Mouse (Mus musculus) MEL (cell line): ENCODE measurements around the gene Mydgf. TPM values are rescaled to one million over a fixed set of nuclear protein-coding genes. Genes with fewer than 3 reads are reported as not detected.

Source experiments
- DNase-seq: peaks from one replicate; pipeline ENCODE4 v3.0.0; 2011; ENCODE audit warnings: low read depth, low spot score
- H3K27ac ChIP-seq: 2 replicates; pipeline ENCODE4 v1.5.1; 2012; ENCODE audit warnings: low read depth, mild to moderate bottlenecking, control low read depth, low read length, moderate library complexity; ENCODE audit not compliant: control insufficient read depth
- H3K27me3 ChIP-seq, 2 experiments: fragments of 150-350 bp in 1 of 2; sonication (generic) in 1 of 2; 2 replicates each; pipeline ENCODE4 v1.6.1; 2012; ENCODE audit warnings: low read length in 2 of 2, mild to moderate bottlenecking in 2 of 2, improper control_type of control experiment in 1 of 2, moderate library complexity in 1 of 2; ENCODE audit not compliant: insufficient read depth in 2 of 2, control insufficient read depth in 1 of 2
- H3K36me3 ChIP-seq, 2 experiments: 2 replicates each; pipeline ENCODE4 v1.6.1; 2012 to 2014; ENCODE audit warnings: low read length in 2 of 2, improper control_type of control experiment in 1 of 2, inconsistent platforms in 1 of 2, mild to moderate bottlenecking in 1 of 2; ENCODE audit not compliant: insufficient read depth in 2 of 2, control insufficient read depth in 1 of 2
- H3K4me1 ChIP-seq, 2 experiments: fragments of 150-350 bp in 1 of 2; sonication (generic) in 1 of 2; 2 replicates each; pipeline ENCODE4 v1.6.1; 2012; ENCODE audit warnings: low read length in 2 of 2, improper control_type of control experiment in 1 of 2, mild to moderate bottlenecking in 1 of 2; ENCODE audit not compliant: insufficient read depth in 2 of 2, control insufficient read depth in 1 of 2
- H3K4me3 ChIP-seq, 2 experiments: fragments of 150-350 bp in 1 of 2; sonication (generic) in 1 of 2; 2 replicates each; pipeline ENCODE4 v1.5.1; 2012; ENCODE audit warnings: low read depth in 2 of 2, low read length in 2 of 2, mild to moderate bottlenecking in 2 of 2, moderate library complexity in 2 of 2, control low read depth in 1 of 2, improper control_type of control experiment in 1 of 2; ENCODE audit not compliant: control insufficient read depth in 1 of 2, insufficient read depth in 1 of 2
- H3K79me2 ChIP-seq: 2 replicates; pipeline ENCODE4 v1.6.1; 2012; ENCODE audit warnings: mild to moderate bottlenecking, low read length, moderate library complexity; ENCODE audit not compliant: control insufficient read depth, poor library complexity, insufficient read depth
- H3K9ac ChIP-seq: 2 replicates; pipeline ENCODE4 v1.6.1; 2012; ENCODE audit warnings: low read depth, mild to moderate bottlenecking, control low read depth, low read length, moderate library complexity; ENCODE audit not compliant: control insufficient read depth, poor library complexity, severe bottlenecking
- H3K9me3 ChIP-seq: fragments of 150-350 bp; sonication (generic); replicated peaks from 2 replicates; pipeline ENCODE4 v1.6.1; 2012; ENCODE audit warnings: mild to moderate bottlenecking, low read length, improper control_type of control experiment, moderate library complexity; ENCODE audit not compliant: insufficient read depth
- BHLHE40 ChIP-seq: IDR thresholded peaks from 2 replicates; pipeline ENCODE4 v1.6.1; 2012; ENCODE audit warnings: low read depth, mild to moderate bottlenecking, inconsistent platforms, low read length, improper control_type of control experiment, borderline replicate concordance
- CTCF ChIP-seq, 3 experiments: IDR thresholded peaks in 2 of 3; conservative IDR thresholded peaks in 1 of 3; 2 replicates each; pipeline ENCODE4 v1.5.1; 2011 to 2012; ENCODE audit warnings: low read length in 3 of 3, low read depth in 2 of 3, mild to moderate bottlenecking in 2 of 3, improper control_type of control experiment in 1 of 3, inconsistent platforms in 1 of 3, mixed read lengths in 1 of 3, moderate library complexity in 1 of 3; ENCODE audit not compliant: control insufficient read depth in 1 of 3, insufficient read depth in 1 of 3, poor library complexity in 1 of 3, severe bottlenecking in 1 of 3
- E2F4 ChIP-seq: IDR thresholded peaks from 2 replicates; pipeline ENCODE4 v1.6.1; 2011; ENCODE audit warnings: low read depth, low read length, improper control_type of control experiment, borderline replicate concordance
- GABPA ChIP-seq: IDR thresholded peaks from 2 replicates; pipeline ENCODE4 v1.6.1; 2012; ENCODE audit warnings: low read depth, mild to moderate bottlenecking, inconsistent platforms, low read length, improper control_type of control experiment, moderate library complexity
- GATA1 ChIP-seq: IDR thresholded peaks from 2 replicates; pipeline ENCODE4 v1.6.1; 2011; ENCODE audit warnings: low read depth, low read length, improper control_type of control experiment
- HCFC1 ChIP-seq: IDR thresholded peaks from 2 replicates; pipeline ENCODE4 v1.6.1; 2012; ENCODE audit warnings: low read depth, mild to moderate bottlenecking, inconsistent platforms, low read length, improper control_type of control experiment, moderate library complexity
- KAT2A ChIP-seq: conservative IDR thresholded peaks from 2 replicates; pipeline ENCODE4 v1.6.1; 2012; ENCODE audit warnings: low read depth, low read length, improper control_type of control experiment, inconsistent platforms
- MAZ ChIP-seq: IDR thresholded peaks from 2 replicates; pipeline ENCODE4 v1.6.1; 2012; ENCODE audit warnings: low read depth, mild to moderate bottlenecking, inconsistent platforms, low read length, improper control_type of control experiment
- MXI1 ChIP-seq: IDR thresholded peaks from 2 replicates; pipeline ENCODE4 v1.6.1; 2011; ENCODE audit warnings: mild to moderate bottlenecking, low read depth, low read length, improper control_type of control experiment
- MYB ChIP-seq: IDR thresholded peaks from 2 replicates; pipeline ENCODE4 v1.6.1; 2011; ENCODE audit warnings: mild to moderate bottlenecking, low read depth, low read length, improper control_type of control experiment
- MYC ChIP-seq: IDR thresholded peaks from 2 replicates; pipeline ENCODE4 v1.6.1; 2011; ENCODE audit warnings: low read depth, mild to moderate bottlenecking, low read length, improper control_type of control experiment, moderate library complexity
- NELFE ChIP-seq: IDR thresholded peaks from 2 replicates; pipeline ENCODE4 v1.6.1; 2011; ENCODE audit warnings: low read depth, low read length, improper control_type of control experiment
- NRF1 ChIP-seq: IDR thresholded peaks from 2 replicates; pipeline ENCODE4 v1.6.1; 2014; ENCODE audit warnings: low read depth, mild to moderate bottlenecking, inconsistent platforms, low read length, improper control_type of control experiment, moderate library complexity; ENCODE audit not compliant: poor library complexity, insufficient read depth, severe bottlenecking
- POLR2A ChIP-seq, 2 experiments: IDR thresholded peaks; 2 replicates each; pipeline ENCODE4 v1.6.1; 2011 to 2012; ENCODE audit warnings: low read length in 2 of 2, mild to moderate bottlenecking in 2 of 2, control low read depth in 1 of 2, improper control_type of control experiment in 1 of 2, low read depth in 1 of 2, moderate library complexity in 1 of 2; ENCODE audit not compliant: control insufficient read depth in 1 of 2, insufficient read depth in 1 of 2, poor library complexity in 1 of 2
- POLR2AphosphoS2 ChIP-seq: IDR thresholded peaks from 2 replicates; pipeline ENCODE4 v1.6.1; 2011; ENCODE audit warnings: low read length, improper control_type of control experiment
- POLR2AphosphoS5 ChIP-seq: IDR thresholded peaks from 2 replicates; pipeline ENCODE4 v1.6.1; 2012; ENCODE audit warnings: low read depth, borderline replicate concordance, mild to moderate bottlenecking, inconsistent platforms, low read length, moderate library complexity, mixed read lengths
- SIN3A ChIP-seq: IDR thresholded peaks from 2 replicates; pipeline ENCODE4 v1.6.1; 2012; ENCODE audit warnings: low read length, improper control_type of control experiment, inconsistent platforms
- SMC3 ChIP-seq: IDR thresholded peaks from 2 replicates; pipeline ENCODE4 v1.6.1; 2011; ENCODE audit warnings: low read depth, low read length, improper control_type of control experiment
- TAL1 ChIP-seq: IDR thresholded peaks from 2 replicates; pipeline ENCODE4 v1.6.1; 2012; ENCODE audit warnings: mild to moderate bottlenecking, inconsistent platforms, low read length, moderate library complexity, mixed read lengths
- TBP ChIP-seq: IDR thresholded peaks from 2 replicates; pipeline ENCODE4 v1.8.0; 2011; ENCODE audit warnings: low read depth, low read length, improper control_type of control experiment
- UBTF ChIP-seq: IDR thresholded peaks from 2 replicates; pipeline ENCODE4 v1.6.1; 2012; ENCODE audit warnings: low read depth, mild to moderate bottlenecking, inconsistent platforms, low read length, improper control_type of control experiment, moderate library complexity, borderline replicate concordance; ENCODE audit not compliant: insufficient read depth
- USF1 ChIP-seq: IDR thresholded peaks from 2 replicates; pipeline ENCODE4 v1.6.1; 2014; ENCODE audit warnings: low read depth, mild to moderate bottlenecking, inconsistent platforms, low read length, improper control_type of control experiment, moderate library complexity
- USF2 ChIP-seq, 2 experiments: IDR thresholded peaks; 2 replicates each; pipeline ENCODE4 v1.6.1; 2011 to 2012; ENCODE audit warnings: improper control_type of control experiment in 2 of 2, low read length in 2 of 2, borderline replicate concordance in 1 of 2, inconsistent platforms in 1 of 2, low read depth in 1 of 2, mild to moderate bottlenecking in 1 of 2; ENCODE audit not compliant: insufficient read depth in 1 of 2
- ZKSCAN1 ChIP-seq: IDR thresholded peaks from 2 replicates; pipeline ENCODE4 v1.6.1; 2012; ENCODE audit warnings: low read depth, mild to moderate bottlenecking, inconsistent platforms, low read length, improper control_type of control experiment, moderate library complexity
- ZMIZ1 ChIP-seq: IDR thresholded peaks from 2 replicates; pipeline ENCODE4 v1.6.1; 2012; ENCODE audit warnings: low read depth, mild to moderate bottlenecking, inconsistent platforms, low read length, improper control_type of control experiment, moderate library complexity
- polyA plus RNA-seq, 2 experiments: library from polyadenylated mRNA; stranded (reverse) in 1 of 2; unstranded in 1 of 2; fragments of >175 nt in 1 of 2; fragments of >200 nt in 1 of 2; gene quantifications; 2 replicates each; pipeline versions ENCODE4 v1.2.1 to v1.2.4; 2012; ENCODE audit warnings: low replicate concordance in 2 of 2, low read depth in 1 of 2; ENCODE audit not compliant: insufficient read length in 2 of 2, insufficient read depth in 1 of 2, missing spikeins in 1 of 2
- total RNA-seq: library from RNA; depleted of rRNA; stranded (reverse); fragments of 300-350 nt; gene quantifications from 2 replicates; pipeline ENCODE4 v1.2.3, GENCODE M21; 2012

Gene Mydgf
- total and polyA plus RNA-seq, 3 experiments = 117 to 137 TPM; not detected in 1

DNA sequence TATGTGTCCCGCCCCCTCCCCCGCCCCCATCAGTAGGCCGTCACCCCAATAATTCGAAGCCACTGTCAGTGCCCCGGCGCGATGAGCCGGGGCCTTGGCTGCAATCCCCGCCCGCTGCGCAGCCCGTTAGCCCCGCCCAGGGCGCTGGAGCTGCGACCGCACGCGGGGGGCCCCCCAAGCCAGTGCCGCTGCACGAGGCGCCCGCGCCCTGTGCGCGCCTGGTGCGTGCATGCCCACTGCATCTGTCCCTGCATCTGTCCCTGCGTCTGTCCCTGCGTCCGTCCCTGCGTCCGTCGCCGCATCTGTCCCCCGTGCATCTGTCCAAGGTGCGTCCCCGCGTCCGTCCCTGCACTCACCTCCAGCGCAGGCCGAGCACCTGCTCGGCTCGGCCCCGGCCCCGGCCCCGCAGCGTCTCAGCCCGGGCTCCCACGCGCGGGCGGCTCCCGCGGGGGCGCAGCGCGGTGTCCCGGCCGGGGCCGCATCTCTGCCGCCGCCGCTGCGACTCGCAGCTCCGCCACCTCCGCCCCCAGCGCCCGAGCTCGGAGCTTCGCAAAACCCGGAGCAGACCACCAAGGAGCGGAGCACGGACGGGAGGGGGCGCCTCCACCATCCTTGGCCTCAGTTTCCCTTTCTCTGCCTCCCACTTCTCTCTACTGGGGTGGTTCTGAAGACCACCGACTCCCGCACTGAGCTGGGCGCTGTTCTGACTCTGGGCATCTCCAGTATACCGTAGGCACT, 43.7 kb downstream of the Mydgf start, which contains the start of gene Sema6b:
Sema6b (minus strand) TSS at position 486 of the 738 bp plus-strand sequence.
- Histone ChIP-seq H3K36me3 (no peaks in the 10 kb centered on the region), H3K79me2 (peaks cover 6% of the 10 kb centered on the region; the same call in 1 of the 2 replicates), H3K9me3 (no peaks in the 10 kb centered on the region), H3K9ac (peak within 1 kb of the TSS; percentile 67), H3K4me3 (peak within 1 kb of the TSS; percentile 62 to 87), H3K27ac (0 out of 2 replicates have a peak within 1 kb of the TSS, but pooled peaks have one; percentile 6), H3K4me1 (peaks cover 0 to 5% of the 10 kb centered on the region in 2 experiments; a peak in 2 of 4 replicates), H3K27me3 (no peaks in the 10 kb centered on the region)
- TF ChIP-seq E2F4 = no peak
- no peak for TF ChIP-seq TAL1
- no peak for TF ChIP-seq TBP
- TF ChIP-seq MXI1 = peak; percentile 41; the same call in 1 of the 2 replicates
- TF ChIP-seq ZKSCAN1 = no peak
- no peak for TF ChIP-seq KAT2A
- peak; percentile 56; the same call in 1 of the 2 replicates for TF ChIP-seq SIN3A
- TF ChIP-seq MAZ = peak; percentile 97
- peak; percentile 43; the same call in 1 of the 2 replicates for TF ChIP-seq NRF1
- peak; percentile 67 for TF ChIP-seq HCFC1
- TF ChIP-seq ZMIZ1 = no peak
- TF ChIP-seq POLR2A (IDR thresholded peaks at IDR 0.05; ENCODE audit: control insufficient read depth in 1 of 2, insufficient read depth in 1 of 2, low read depth in 1 of 2, low read length in 2 of 2, poor library complexity in 1 of 2) = peak; percentile 34 to 57; a peak in 2 of 4 replicates
- TF ChIP-seq GATA1 = no peak
- no peak for TF ChIP-seq SMC3
- TF ChIP-seq MYC = 0 out of 2 replicates have a peak, but pooled peaks have one; percentile 22
- peak; percentile 36 for TF ChIP-seq NELFE
- TF ChIP-seq CTCF (IDR thresholded peaks at IDR 0.05 in 2 of 3, conservative IDR thresholded peaks at IDR 0.05 in 1 of 3; ENCODE audit: control insufficient read depth in 1 of 3, insufficient read depth in 1 of 3, low read depth in 2 of 3, low read length in 3 of 3, poor library complexity in 1 of 3, severe bottlenecking in 1 of 3) = peak in 1 of 3 experiments; percentile 24; a peak in 1 of 6 replicates
- TF ChIP-seq GABPA = no peak
- peak; percentile 79 for DNase-seq

DNA sequence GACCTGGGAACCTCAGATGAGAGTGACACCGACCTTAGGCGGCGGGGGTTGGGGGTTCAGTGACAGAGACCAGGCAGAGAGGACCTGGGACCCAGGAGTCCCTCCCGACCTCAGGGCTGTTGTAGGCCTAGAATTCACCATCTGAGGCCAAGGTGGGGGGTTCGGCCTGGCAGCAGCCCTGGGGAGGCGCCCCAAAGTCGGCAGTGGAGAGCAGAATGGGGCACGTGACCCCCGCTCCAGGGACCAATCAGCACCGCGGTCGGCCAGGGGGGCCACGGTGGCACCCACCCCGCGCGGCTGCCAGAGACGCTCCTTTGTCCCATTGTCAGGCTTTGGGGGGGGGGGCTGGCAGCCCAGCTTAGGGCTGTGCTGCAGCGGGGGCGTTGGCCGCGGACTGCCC, 44.4 kb downstream of the Mydgf start:
- Histone ChIP-seq H3K27ac (0 out of 2 replicates have a peak overlapping the region, but pooled peaks have one; percentile 6), H3K36me3 (no peaks in the 10 kb centered on the region), H3K79me2 (peaks cover 6% of the 10 kb centered on the region; the same call in 1 of the 2 replicates), H3K9me3 (no peaks in the 10 kb centered on the region), H3K4me1 (peaks cover 0 to 5% of the 10 kb centered on the region in 2 experiments; a peak in 2 of 4 replicates), H3K9ac (peak overlapping the region; percentile 67), H3K4me3 (peak overlapping the region; percentile 62 to 87), H3K27me3 (no peaks in the 10 kb centered on the region)
- TF ChIP-seq POLR2AphosphoS5 (no peak), USF2 (IDR thresholded peaks at IDR 0.05; ENCODE audit: borderline replicate concordance in 1 of 2, insufficient read depth in 1 of 2, low read depth in 1 of 2, low read length in 2 of 2) (peak in 1 of 2 experiments; percentile 77; a peak in 2 of 4 replicates), MYB (no peak), UBTF (no peak), TBP (no peak), USF1 (peak; percentile 96), POLR2AphosphoS2 (no peak), BHLHE40 (peak; percentile 81)
- DNase-seq = peak; percentile 42
